Mouse (Mus musculus): Measurements from ENCODE around the gene Slc6a6. TPM values are rescaled to one million over a fixed set of nuclear protein-coding genes. Genes with fewer than 3 reads are reported as not detected.

Gene Slc6a6
- polyA plus RNA-seq, 1 experiment, result 105 TPM

DNA sequence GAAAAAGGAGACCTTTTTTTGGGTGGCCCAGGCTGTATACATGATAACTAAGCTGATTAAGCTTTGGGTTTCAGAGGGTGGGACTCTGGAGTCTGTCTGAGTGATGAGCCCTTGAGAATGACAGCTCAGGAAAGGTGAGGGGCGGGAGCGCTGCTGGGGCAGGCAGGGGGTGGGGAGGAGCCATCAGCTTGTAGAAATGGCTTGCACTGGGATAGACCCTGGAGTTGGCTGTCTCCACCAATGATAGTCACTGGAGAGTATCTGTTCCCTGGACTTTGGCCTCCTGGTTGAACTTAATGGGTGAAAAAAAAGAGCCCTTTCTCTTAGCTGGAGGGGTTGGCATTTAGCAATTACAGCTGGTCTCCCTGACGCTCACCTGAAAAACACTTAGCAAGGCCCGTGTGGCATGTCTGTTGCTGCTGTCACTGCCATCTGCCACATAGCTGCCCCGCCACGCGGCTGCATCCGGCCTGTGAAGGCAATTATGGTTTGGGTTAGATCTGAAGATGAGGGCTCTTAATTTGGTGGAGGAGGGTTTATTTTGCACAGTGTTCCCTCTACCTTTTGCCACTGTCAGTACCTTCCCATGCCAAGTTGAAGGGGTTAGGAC lies 23.5 kb downstream of the Slc6a6 start:
- Histone ChIP-seq H3K4me1 (ENCODE audit: control insufficient read depth, insufficient read depth, low read length) (peaks cover 10% of the 10 kb centered on the region), H3K4me3 (ENCODE audit: insufficient read depth, low read length) (no peak overlapping the region), H3K27ac (ENCODE audit: insufficient read depth, low read length) (peak overlapping the region; percentile 28; the same call in 1 of the 2 replicates)
- TF ChIP-seq CTCF (IDR thresholded peaks at IDR 0.05; ENCODE audit: extremely low read depth, insufficient read depth, low read length) (no peak), POLR2A (IDR thresholded peaks at IDR 0.05; ENCODE audit: extremely low read depth, insufficient read depth, low read length) (no peak)

DNA sequence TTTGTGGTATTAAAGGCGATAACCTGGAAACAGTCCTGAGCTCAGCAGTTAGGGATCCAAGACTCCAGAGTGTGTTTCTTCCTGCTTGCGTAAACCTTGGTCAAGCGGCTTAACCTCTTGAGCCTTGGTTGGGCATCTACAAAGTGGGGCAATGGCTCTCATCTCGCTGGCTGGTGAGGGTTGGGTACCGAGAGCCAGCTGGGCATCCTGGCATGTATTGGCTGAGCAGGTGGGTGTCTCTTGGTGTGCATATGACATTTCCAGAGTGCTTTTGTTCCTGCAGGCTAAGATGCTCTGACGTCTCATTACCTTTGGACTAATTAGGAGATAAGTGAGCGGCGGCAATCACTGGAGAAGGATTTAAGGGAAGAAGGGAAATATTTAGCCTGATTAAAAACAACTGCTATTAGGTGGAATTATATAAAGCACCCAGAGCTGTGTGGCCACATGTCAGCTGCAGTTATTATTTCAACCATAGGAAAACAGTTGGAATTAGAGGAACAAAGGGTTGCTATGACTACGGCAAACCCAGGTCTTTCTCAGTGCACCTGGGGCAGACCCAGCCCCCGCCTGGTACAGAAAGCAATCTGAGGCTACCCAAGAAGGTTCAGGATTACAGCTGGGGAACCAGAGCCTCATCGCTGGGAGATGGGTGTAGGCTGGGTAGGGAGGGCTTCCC lies 24.2 kb downstream of the Slc6a6 start:
- Histone ChIP-seq H3K4me3 (ENCODE audit: insufficient read depth, low read length) (no peak overlapping the region), H3K4me1 (ENCODE audit: control insufficient read depth, insufficient read depth, low read length) (peaks cover 13% of the 10 kb centered on the region), H3K27ac (ENCODE audit: insufficient read depth, low read length) (peak overlapping the region; percentile 28; the same call in 1 of the 2 replicates)
- TF ChIP-seq POLR2A (IDR thresholded peaks at IDR 0.05; ENCODE audit: extremely low read depth, insufficient read depth, low read length) (no peak), CTCF (IDR thresholded peaks at IDR 0.05; ENCODE audit: extremely low read depth, insufficient read depth, low read length) (no peak)

GRCm38 (mm10) chr6:91708919-91709318 lies 25.1 kb downstream of the Slc6a6 start:
- H3K27ac ChIP-seq (ENCODE audit: insufficient read depth, low read length), result no peak overlapping the region
- H3K4me3 ChIP-seq (ENCODE audit: insufficient read depth, low read length), result no peak overlapping the region
- TF ChIP-seq CTCF (IDR thresholded peaks at IDR 0.05; ENCODE audit: extremely low read depth, insufficient read depth, low read length) (no peak), POLR2A (IDR thresholded peaks at IDR 0.05; ENCODE audit: extremely low read depth, insufficient read depth, low read length) (no peak)
- H3K4me1 ChIP-seq (ENCODE audit: control insufficient read depth, insufficient read depth, low read length), result peaks cover 13% of the 10 kb centered on the region

DNA sequence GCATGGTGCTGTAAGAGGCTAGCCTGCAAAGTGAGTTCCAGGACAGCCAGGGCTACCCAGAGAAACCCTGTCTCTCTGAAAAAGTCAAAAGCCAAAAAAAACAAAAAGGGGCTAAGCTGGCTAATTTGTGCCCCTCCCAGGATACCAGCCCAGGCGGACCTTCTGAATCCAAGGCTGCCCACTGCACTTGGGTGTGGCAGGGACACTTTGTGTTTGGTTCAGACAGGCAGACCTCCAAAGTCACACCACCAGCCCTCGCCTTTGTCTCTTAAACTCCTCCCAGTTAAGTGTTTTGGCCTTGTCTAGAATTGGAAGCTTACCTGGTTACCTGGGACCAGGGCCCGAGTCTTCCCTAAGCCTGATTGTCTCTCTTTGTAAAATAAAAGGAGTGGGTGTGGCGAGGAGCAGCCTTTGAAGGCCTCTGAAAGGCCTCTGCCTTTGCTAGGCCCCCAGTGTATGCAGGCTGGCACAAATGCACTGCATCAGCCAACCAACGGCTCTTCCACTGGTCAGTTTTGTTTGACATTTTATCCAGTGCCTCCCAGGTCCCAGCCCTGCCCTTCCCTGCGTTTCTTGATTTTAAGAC lies 26.6 kb downstream of the Slc6a6 start:
- H3K27ac ChIP-seq (ENCODE audit: insufficient read depth, low read length), result no peak overlapping the region
- H3K4me3 ChIP-seq (ENCODE audit: insufficient read depth, low read length), result no peak overlapping the region
- peaks cover 11% of the 10 kb centered on the region for H3K4me1 ChIP-seq (ENCODE audit: control insufficient read depth, insufficient read depth, low read length)
- TF ChIP-seq POLR2A (IDR thresholded peaks at IDR 0.05; ENCODE audit: extremely low read depth, insufficient read depth, low read length), result no peak

GRCm38 (mm10) chr6:91712097-91712854 lies 28.4 kb downstream of the Slc6a6 start:
- peaks cover 13% of the 10 kb centered on the region for H3K4me1 ChIP-seq (ENCODE audit: control insufficient read depth, insufficient read depth, low read length)
- TF ChIP-seq CTCF (IDR thresholded peaks at IDR 0.05; ENCODE audit: extremely low read depth, insufficient read depth, low read length) (no peak), POLR2A (IDR thresholded peaks at IDR 0.05; ENCODE audit: extremely low read depth, insufficient read depth, low read length) (no peak)
- no peak overlapping the region for H3K4me3 ChIP-seq (ENCODE audit: insufficient read depth, low read length)
- H3K27ac ChIP-seq (ENCODE audit: insufficient read depth, low read length), result peak overlapping the region; percentile 95

- TF ChIP-seq POLR2A (IDR thresholded peaks at IDR 0.05; ENCODE audit: extremely low read depth, insufficient read depth, low read length), result no peak
- no peak for TF ChIP-seq CTCF (IDR thresholded peaks at IDR 0.05; ENCODE audit: extremely low read depth, insufficient read depth, low read length)
- H3K27ac ChIP-seq (ENCODE audit: insufficient read depth, low read length), result peak overlapping the region; percentile 95
- H3K4me1 ChIP-seq (ENCODE audit: control insufficient read depth, insufficient read depth, low read length), result peaks cover 10% of the 10 kb centered on the region
Observed at GRCm38 (mm10) chr6:91712855-91713331, 29.0 kb downstream of the Slc6a6 start.

GRCm38 (mm10) chr6:91713370-91713896 lies 29.6 kb downstream of the Slc6a6 start:
- Histone ChIP-seq H3K4me3 (ENCODE audit: insufficient read depth, low read length) (no peak overlapping the region), H3K4me1 (ENCODE audit: control insufficient read depth, insufficient read depth, low read length) (peaks cover 10% of the 10 kb centered on the region), H3K27ac (ENCODE audit: insufficient read depth, low read length) (peak overlapping the region; percentile 82)
- TF ChIP-seq POLR2A (IDR thresholded peaks at IDR 0.05; ENCODE audit: extremely low read depth, insufficient read depth, low read length) (no peak), CTCF (IDR thresholded peaks at IDR 0.05; ENCODE audit: extremely low read depth, insufficient read depth, low read length) (no peak)

More at GRCm38 (mm10) chr6:91712855-91713331, 29.0 kb downstream of the Slc6a6 start:
- no peak overlapping the region for H3K4me3 ChIP-seq (ENCODE audit: insufficient read depth, low read length)

- H3K4me3 ChIP-seq (ENCODE audit: insufficient read depth, low read length), result no peak overlapping the region
- peaks cover 25% of the 10 kb centered on the region for H3K4me1 ChIP-seq (ENCODE audit: control insufficient read depth, insufficient read depth, low read length)
- H3K27ac ChIP-seq (ENCODE audit: insufficient read depth, low read length), result 0 out of 2 replicates have a peak overlapping the region, but pooled peaks have one; percentile 15
- TF ChIP-seq POLR2A (IDR thresholded peaks at IDR 0.05; ENCODE audit: extremely low read depth, insufficient read depth, low read length), result no peak
- TF ChIP-seq CTCF (IDR thresholded peaks at IDR 0.05; ENCODE audit: extremely low read depth, insufficient read depth, low read length), result no peak
Observed at GRCm38 (mm10) chr6:91715023-91715422, 31.2 kb downstream of the Slc6a6 start.

Measured in cortical plate, adult 2 months (tissue).